Mouse (Mus musculus): ENCODE data around the gene Rapgef6.
"Not testable (repeated sequence)": the region's sequence is repeated elsewhere in the genome, so short reads cannot be mapped to it uniquely, and the experiment has no call there.

The Rapgef6 gene

DNA sequence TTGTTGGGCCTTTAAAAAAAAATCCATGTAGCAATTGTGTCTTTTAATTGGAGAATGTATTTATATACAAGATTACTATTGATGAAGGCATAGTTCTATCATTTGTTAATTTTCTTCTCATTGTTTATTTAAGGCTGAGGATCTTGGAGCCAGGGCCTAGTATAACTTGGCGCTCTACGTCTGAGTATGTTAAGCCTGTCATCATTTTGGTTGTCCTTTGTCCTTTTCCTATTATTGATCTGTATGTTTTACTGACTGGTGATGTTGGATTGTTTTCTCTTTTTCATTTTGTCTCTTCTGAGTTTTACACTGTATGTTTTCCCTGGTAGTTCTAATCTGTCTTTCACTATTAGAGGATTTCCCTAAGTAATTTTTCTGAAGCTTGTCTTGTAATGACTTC, 52.1 kb downstream of the Rapgef6 start:
- no peak for DNase-seq (ENCODE audit: low spot score in 2 of 2)

GRCm38 (mm10) chr11:54592585-54592984, 69.9 kb downstream of the Rapgef6 start:
- DNase-seq (ENCODE audit: low spot score in 2 of 2): no peak

- no peak for DNase-seq (ENCODE audit: low spot score in 2 of 2)
These were observed 71.4 kb downstream of the Rapgef6 start for GRCm38 (mm10) chr11:54594049-54594448.

- DNase-seq (ENCODE audit: low spot score in 2 of 2): peak in 1 of 2 experiments; percentile 45
These were observed 72.4 kb downstream of the Rapgef6 start for GRCm38 (mm10) chr11:54595053-54595452.

- DNase-seq (ENCODE audit: low spot score in 2 of 2): no peak
These were observed 73.4 kb downstream of the Rapgef6 start for GRCm38 (mm10) chr11:54595905-54596555.

DNA sequence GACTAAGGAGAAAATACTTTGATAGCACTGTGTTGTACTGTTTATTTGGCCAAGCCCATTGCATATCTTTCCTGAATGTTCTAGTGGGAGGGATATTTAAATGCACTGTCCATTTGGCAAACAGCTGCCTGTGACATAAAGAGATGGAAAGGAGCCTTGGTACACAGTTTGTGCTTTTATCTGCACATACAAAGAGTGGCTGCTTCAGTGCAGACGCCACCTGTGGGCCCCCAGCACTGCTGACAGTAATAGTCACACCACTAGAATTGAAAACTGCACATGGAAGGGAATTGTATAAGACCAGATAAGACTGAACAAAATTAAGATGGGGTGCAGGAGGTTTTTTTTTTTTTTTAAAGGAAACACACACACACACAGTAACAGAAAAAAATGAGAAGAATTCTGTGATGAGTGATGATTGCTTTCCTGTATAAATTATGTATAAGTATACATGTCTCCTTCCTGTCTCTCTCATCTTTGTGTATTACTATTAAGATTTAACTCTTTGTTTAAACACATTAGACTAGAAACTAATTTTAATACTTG, 75.3 kb downstream of the Rapgef6 start:
- no peak for DNase-seq (ENCODE audit: low spot score in 2 of 2)

DNA sequence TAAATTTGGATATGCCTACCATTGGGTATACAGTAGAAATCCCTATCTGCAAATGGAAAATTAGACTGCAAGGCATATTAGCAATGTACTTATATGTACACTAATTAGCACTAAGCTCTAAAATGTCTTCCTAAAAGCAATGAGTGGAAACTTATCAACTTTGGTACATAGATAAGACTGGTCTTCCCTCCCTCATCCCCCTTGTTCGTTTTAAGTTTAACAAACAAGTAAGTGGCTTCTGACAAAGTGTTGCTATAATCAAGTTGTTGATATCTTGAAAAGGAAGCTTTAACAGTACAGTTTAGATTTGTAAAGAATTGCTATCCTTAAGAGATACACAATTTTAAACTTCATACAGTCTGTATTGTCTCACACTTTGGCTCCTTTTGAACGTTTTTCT, 78.5 kb downstream of the Rapgef6 start:
- DNase-seq (ENCODE audit: low spot score in 2 of 2): no peak

- not testable (repeated sequence) for DNase-seq (ENCODE audit: low spot score in 2 of 2)
These were observed 80.1 kb downstream of the Rapgef6 start for GRCm38 (mm10) chr11:54602764-54603163.

- DNase-seq (ENCODE audit: low spot score in 2 of 2): no peak
These were observed 81.8 kb downstream of the Rapgef6 start for GRCm38 (mm10) chr11:54604415-54604814.

GRCm38 (mm10) chr11:54613628-54614027, 91.0 kb downstream of the Rapgef6 start:
- DNase-seq (ENCODE audit: low spot score in 2 of 2): no peak

DNA sequence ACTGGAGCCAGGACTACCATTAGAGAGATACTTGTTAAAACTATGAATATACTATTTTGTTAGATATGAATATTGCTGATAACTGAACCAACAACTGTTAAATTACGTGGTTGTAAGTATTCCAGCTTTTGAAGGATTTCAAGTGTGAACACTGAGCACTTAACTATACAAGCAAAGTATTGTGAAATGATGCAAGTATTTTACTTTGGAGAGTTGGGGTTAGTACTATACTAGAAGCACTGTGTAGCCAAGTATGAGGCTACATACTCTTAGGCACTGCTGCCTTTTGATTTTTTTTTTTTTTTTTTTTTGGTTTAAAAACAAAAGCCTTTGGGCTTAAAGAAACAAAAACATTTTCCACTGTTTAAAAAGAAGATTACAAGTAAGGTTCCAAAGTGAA, 91.9 kb downstream of the Rapgef6 start:
- DNase-seq (ENCODE audit: low spot score in 2 of 2): no peak

DNA sequence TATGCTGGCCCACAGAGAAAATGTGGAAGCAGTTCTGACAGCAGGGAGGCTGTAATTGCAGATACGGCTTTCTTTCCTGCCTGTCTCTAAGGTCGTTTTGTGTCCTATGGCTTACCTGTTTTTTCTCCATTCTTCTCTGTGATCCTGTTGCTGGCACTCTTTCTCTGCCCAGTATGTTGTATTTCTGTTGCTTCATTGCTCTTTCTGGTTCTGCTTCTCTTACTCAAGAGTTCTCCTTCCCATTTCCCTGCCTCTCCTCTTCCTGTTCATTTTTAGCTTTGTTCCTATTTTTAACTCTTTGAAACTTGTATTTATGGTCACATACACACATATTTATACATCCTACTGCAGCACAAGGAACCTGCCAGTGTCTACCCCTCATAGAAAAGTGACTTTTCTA, 96.2 kb downstream of the Rapgef6 start:
- DNase-seq (ENCODE audit: low spot score in 2 of 2): no peak

GRCm38 (mm10) chr11:54621725-54622124, 99.1 kb downstream of the Rapgef6 start:
- no peak for DNase-seq (ENCODE audit: low spot score in 2 of 2)

- no peak for DNase-seq (ENCODE audit: low spot score in 2 of 2)
These were observed 104.3 kb downstream of the Rapgef6 start for GRCm38 (mm10) chr11:54626905-54627304.

DNA sequence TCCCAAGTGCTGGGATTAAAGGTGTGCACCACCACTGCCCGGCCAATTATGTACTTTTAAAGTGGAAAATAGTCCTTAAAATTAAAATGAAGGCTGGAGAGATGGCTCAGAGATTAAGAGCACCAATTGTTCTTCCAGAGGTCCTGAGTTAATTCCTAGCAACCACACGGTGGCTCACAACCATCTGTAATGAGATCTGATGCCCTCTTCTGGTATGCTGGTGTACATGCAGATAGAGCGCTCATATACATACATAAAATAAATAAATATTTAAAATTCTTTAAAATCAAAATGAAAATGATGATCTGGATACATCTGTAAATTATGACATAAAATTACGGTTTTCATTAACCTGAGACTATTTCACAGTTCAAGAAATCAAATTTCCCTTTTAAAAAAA, 123.8 kb downstream of the Rapgef6 start:
- no peak for DNase-seq (ENCODE audit: low spot score in 2 of 2)

DNA sequence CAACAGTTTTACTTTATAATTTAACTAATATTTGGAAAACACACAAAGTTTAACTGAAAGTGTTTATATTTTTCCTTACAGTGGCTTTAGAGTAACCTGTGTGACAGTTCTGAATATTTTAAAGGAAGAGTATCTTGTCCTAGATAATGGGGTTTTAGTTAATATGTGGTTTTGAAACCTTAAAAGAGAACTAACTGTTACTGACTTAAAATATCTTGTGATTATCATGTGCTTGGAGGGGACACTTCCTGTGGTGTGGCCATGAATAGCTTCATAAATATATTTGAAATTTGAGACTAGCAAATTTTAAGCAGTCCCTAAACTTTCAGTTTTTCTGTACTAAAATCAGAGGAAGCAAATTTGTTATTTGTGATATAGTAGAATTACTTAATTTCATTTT, 125.9 kb downstream of the Rapgef6 start:
- no peak for DNase-seq (ENCODE audit: low spot score in 2 of 2)

DNA sequence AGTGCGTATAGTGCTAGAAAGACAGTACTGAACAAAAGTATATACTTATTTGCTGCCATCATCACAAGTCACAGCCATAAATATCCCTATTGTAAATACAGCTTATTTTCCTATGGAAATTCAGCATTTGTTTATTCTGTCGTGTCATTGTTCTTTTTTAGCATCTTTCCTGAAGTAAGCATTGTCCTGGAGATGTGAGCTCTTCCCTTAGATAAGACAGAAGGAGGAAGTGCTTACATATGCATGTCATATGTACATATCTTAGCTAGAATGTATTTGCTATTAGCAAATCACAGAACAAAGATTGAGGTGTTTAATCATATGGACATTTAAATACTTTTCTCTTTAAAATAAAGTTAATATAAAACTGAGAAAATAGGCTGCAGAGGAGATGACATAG, 132.8 kb downstream of the Rapgef6 start:
- no peak for DNase-seq (ENCODE audit: low spot score in 2 of 2)

- DNase-seq (ENCODE audit: low spot score in 2 of 2): no peak
These were observed 151.1 kb downstream of the Rapgef6 start for GRCm38 (mm10) chr11:54673575-54674298.

- no peak for DNase-seq (ENCODE audit: low spot score in 2 of 2)
These were observed 153.3 kb downstream of the Rapgef6 start for GRCm38 (mm10) chr11:54675792-54676489.

DNA sequence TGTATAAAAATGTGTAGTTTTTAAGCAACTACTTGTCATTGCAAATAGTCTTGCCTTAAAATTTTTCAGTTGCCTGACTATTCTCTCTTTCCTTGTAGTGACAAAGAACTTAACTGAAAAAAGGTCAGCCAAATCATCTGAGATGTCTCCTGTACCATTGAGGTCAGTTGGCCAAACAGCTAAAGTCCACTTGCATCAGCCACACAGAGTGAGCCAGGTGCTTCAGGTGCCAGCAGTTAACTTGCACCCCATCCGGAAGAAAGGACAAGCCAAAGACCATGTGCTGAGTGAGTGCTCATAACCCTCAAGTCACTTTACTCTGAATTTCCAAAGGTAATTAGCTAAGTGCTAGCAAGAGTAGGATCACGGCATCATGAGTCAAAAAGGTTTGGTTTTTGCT, 156.5 kb downstream of the Rapgef6 start:
- DNase-seq (ENCODE audit: low spot score in 2 of 2): no peak

- no peak for DNase-seq (ENCODE audit: low spot score in 2 of 2)
These were observed 162.2 kb downstream of the Rapgef6 start for GRCm38 (mm10) chr11:54684831-54685230.

DNA sequence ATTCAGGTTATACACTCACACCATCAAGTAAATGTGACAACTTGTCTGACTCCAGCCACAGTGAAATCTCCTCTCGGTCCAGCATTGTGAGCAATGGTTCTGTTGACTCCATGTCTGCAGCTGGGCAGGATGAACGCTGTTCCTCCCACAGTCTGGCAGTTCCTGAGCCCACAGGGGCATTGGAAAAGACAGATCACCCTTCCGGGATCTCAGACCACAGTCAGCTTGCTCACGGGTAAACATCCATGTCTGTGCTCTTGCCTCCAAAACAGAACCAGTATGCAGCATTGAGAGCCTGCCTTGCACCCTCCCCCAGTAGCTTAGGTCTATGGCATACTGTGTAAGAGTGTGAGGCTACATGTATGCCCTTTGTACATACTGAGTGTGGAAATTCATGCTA, 167.5 kb downstream of the Rapgef6 start:
- DNase-seq (ENCODE audit: low spot score in 2 of 2): no peak

GRCm38 (mm10) chr11:54691179-54691578, 168.5 kb downstream of the Rapgef6 start:
- no peak for DNase-seq (ENCODE audit: low spot score in 2 of 2)

All from right cerebral cortex, postnatal 36 days (tissue).